Mouse (Mus musculus): Measurements from ENCODE around the gene 4933415F23Rik.

DNA sequence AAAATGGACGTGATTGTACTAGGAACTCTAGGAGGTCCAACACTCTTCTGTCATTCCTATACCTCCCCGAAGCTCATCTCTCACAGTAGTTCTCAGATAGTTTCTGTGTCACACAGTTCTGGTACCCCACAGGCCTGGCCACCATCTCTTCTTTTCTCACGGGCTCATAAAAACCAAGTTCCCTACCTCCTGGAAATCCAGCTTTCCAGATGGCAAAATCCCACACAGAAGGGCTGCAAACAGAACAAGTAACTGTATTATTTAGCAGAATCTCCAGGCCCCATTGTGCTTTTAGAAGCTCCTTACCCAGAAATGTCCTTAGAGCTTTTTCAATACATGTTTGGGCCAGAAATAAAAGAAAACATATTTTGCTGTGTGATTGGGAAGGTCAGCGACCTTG lies 828 bp upstream of the 4933415F23Rik start:
- TF ChIP-seq TAL1 (IDR thresholded peaks at IDR 0.05; ENCODE audit: low read length) (no peak), GATA1 (IDR thresholded peaks at IDR 0.05; ENCODE audit: low read length) (no peak)
